Mouse (Mus musculus): ENCODE results near the gene Hspbap1.

Hspbap1 gene

GRCm38 (mm10) chr16:35769878-35770657 is at the start of gene Hspbap1:
Hspbap1 (plus strand) TSS chr16:35770375.
- peak; percentile 88 to 92 for DNase-seq (ENCODE audit: low spot score in 2 of 2)

- DNase-seq (ENCODE audit: low spot score in 2 of 2), result no peak
Measured at GRCm38 (mm10) chr16:35724561-35724960, 45.6 kb upstream of the Hspbap1 start.

DNA sequence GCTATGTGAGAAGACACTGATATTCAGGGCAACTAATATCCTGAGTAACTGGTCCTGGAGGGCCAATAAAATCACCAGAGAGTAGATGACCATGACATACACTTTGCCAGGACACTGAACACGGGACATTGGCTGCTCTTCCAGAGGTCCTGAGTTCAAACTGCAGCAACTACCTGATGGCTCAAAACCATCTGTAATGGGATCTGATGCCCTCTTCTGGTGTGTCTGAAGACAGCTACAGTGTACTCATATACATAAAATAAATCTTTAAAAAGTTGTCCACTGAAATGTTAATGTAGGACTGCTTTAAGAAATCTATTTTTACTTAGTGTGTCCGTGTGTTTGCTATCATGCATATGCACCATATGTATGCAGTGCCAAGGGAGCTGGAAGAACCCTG is 43.6 kb upstream of the Hspbap1 start:
- no peak for DNase-seq (ENCODE audit: low spot score in 2 of 2)

GRCm38 (mm10) chr16:35729151-35729738 is 40.9 kb upstream of the Hspbap1 start:
- DNase-seq (ENCODE audit: low spot score in 2 of 2), result no peak

DNA sequence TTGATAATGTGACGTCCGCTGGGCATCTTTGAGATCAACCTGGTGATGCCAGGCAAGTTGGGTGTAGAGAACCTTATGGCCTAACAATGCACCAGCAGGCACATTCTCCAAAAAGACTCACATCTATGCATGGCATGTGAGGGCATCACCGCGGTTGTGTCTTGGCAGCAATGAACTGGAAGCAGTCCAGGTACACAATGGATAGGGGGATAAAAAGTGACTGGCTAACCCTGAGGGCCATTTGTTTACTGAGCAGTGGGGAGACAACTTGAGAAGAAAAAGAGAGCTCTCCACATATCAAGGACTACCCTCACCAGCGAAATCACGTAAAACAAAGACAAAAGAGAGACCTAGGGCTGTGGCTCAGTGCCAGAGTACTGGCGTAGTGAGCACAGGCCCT is 38.1 kb upstream of the Hspbap1 start:
- peak; percentile 16 to 21 for DNase-seq (ENCODE audit: low spot score in 2 of 2)

DNA sequence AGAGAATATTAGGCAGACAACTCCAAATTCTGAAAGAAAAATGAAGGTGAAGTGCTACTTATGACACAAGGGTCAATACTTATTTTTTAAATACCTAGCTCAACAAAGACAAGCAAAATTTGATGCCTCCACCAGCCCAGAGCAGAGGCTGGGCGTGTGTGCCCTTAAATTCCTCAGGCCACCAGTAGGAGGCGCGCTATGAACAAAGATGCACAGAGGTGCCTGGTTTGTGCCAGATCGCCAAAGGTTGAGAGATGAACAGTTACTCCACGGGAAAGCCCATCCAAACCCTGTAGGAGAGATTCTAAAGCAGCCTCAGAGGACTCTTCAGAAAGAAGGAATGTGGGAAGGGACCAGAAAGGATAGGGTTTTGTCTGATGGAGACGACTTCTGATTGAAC is 36.1 kb upstream of the Hspbap1 start:
- peak; percentile 21 to 46 for DNase-seq (ENCODE audit: low spot score in 2 of 2)

GRCm38 (mm10) chr16:35738096-35738767 is 31.9 kb upstream of the Hspbap1 start:
- peak; percentile 11 to 34 for DNase-seq (ENCODE audit: low spot score in 2 of 2)

DNA sequence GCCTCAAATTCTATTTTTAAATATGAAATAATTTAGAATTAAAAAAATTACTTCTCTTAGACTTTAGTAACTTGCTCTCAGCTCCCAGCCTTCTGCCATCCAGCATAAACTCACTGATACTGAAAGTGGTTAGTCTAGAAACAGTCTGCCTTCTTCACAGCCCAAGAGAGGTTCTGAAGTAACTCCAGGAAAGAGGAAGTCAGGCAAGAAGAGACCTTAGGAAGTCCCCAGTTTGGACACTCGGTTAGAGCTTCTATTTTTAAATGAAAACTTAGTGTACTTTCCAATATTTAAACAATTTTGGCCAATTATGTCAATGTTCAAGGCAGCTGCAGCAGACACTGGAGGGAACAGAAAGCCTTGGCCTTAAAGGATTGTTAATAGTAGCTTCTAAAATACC is 30.6 kb upstream of the Hspbap1 start:
- no peak for DNase-seq (ENCODE audit: low spot score in 2 of 2)

GRCm38 (mm10) chr16:35740357-35740756 is 29.8 kb upstream of the Hspbap1 start:
- DNase-seq (ENCODE audit: low spot score in 2 of 2), result no peak

- DNase-seq (ENCODE audit: low spot score in 2 of 2), result no peak
Measured at GRCm38 (mm10) chr16:35740943-35741342, 29.2 kb upstream of the Hspbap1 start.

GRCm38 (mm10) chr16:35741621-35742020 is 28.6 kb upstream of the Hspbap1 start:
- no peak for DNase-seq (ENCODE audit: low spot score in 2 of 2)

- no peak for DNase-seq (ENCODE audit: low spot score in 2 of 2)
Measured at GRCm38 (mm10) chr16:35742251-35742937, 27.8 kb upstream of the Hspbap1 start.

GRCm38 (mm10) chr16:35747417-35748236 is 22.5 kb upstream of the Hspbap1 start:
- DNase-seq (ENCODE audit: low spot score in 2 of 2), result no peak

GRCm38 (mm10) chr16:35748237-35748603 is 22.0 kb upstream of the Hspbap1 start:
- DNase-seq (ENCODE audit: low spot score in 2 of 2), result no peak

DNA sequence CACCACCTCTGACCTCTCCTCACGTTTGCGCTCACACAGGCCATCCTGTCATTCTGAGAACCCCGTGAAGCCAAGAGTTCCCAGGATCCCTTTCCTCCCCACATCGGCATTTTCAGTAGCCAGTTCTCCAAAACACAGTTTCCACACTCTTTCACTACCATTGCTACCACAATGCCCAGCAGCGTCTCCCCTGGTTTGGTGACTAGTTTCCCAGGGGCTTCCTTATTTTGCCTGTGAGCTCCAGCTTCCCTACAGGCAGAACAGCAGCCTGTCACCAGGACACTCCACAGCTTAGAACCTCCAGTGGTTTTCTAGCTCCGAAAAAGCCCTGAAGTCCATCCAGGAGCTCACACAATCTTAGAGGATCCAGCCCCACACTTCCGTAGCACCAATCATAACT is 20.8 kb upstream of the Hspbap1 start:
- DNase-seq (ENCODE audit: low spot score in 2 of 2), result no peak

DNA sequence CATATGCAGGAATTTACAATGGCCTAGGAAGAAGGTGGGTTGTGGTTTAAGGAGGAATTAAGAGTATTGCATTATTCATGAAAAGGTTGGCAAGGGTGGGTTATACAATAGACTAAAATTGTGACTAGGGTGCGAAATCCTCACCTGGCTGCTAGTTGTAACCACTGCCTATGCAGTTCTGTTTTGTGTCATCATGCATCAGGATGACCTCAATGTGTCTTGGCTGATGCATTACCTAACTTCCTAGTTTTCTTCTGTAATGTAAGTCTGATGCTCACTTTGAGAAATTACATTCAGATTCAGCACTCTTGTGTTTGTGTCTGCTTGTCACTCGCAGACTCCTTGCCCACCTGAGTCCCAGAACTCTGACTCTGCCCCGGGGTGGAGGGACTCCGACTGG is 18.3 kb upstream of the Hspbap1 start:
- DNase-seq (ENCODE audit: low spot score in 2 of 2), result no peak

DNA sequence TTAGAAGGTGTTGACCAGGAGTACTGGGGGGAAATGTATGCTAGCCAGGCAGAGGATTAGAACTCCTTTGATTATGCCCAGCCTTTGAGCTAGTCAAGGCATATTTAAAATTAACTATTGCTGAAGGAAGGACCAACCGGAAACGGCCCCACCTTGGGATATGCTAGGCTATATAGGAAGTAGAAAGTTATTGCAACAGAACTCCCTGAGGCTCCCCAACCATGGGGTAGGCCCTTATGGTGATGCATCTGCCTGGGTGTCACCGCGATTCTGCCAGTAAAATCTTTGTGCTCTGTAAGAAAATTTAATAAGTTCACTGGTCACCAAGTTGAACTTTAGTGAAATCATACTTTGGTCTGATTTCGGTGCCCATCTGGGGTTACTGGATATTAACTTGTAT is 16.2 kb upstream of the Hspbap1 start:
- no peak for DNase-seq (ENCODE audit: low spot score in 2 of 2)

GRCm38 (mm10) chr16:35755502-35756334 is 14.5 kb upstream of the Hspbap1 start:
- DNase-seq (ENCODE audit: low spot score in 2 of 2), result no peak

DNA sequence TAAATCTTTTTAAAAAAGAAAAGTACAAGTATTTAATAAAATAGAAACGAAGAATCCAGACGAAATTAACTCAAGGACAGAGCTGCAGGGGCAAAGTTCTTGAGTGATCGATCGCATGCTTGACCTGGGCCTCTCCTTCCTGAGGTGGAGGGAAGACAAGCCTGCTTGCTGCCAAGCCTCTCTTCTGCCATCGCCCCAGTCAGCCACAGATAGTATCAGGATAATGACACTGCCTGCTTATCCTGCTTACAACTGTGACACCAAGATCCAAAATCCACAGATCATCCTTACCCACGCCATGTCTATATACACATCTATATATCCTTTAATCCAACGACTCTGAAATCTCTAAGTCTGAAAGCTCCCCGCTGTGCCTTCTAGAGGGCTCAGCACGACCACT is 13.5 kb upstream of the Hspbap1 start:
- DNase-seq (ENCODE audit: low spot score in 2 of 2), result no peak

GRCm38 (mm10) chr16:35759401-35759800 is 10.8 kb upstream of the Hspbap1 start:
- no peak for DNase-seq (ENCODE audit: low spot score in 2 of 2)
